Mouse (Mus musculus) skeletal muscle tissue, postnatal 0 days (tissue): ENCODE results near the gene Xlr5c. TPM values are rescaled to one million over a fixed set of nuclear protein-coding genes. Genes with fewer than 3 reads are reported as not detected.

Source experiments
- polyA plus RNA-seq: library from polyadenylated mRNA; unstranded; fragments of >200 nt; fragmentation: Nextera tagmentation; extraction: Ambion mirVana; gene quantifications from 2 replicates; pipeline ENCODE4 v1.2.1, GENCODE M21; 2015

Gene Xlr5c
- polyA plus RNA-seq, result not detected in 2 replicates

GRCm38 (mm10) chrX:73292876-73293275 is at the start of gene Xlr5c, which contains the start of gene Xlr5a:
Gene Xlr5c, minus strand, starts transcription at chrX:73292976.
Gene Xlr5a, minus strand, starts transcription at chrX:73292976.

GRCm38 (mm10) chrX:73342483-73342895 is 49.7 kb upstream of the Xlr5c start, which contains the start of gene Zfp275:
Gene Zfp275, plus strand, starts transcription at chrX:73342621.

GRCm38 (mm10) chrX:73336740-73337139 is 44.0 kb upstream of the Xlr5c start, which contains the start of gene Gm45015:
Gene Gm45015, minus strand, starts transcription at chrX:73336840.

GRCm38 (mm10) chrX:73265270-73265669 is 27.5 kb downstream of the Xlr5c start, which contains the start of gene Xlr3c:
Gene Xlr3c, minus strand, starts transcription at chrX:73265390.

GRCm38 (mm10) chrX:73242821-73243325 is 49.9 kb downstream of the Xlr5c start, which contains the start of gene Xlr4c:
Gene Xlr4c, minus strand, starts transcription at chrX:73243130.

Other genes starting within 250 kb of the Xlr5c start
- gene Pnma3, start 228.2 kb downstream of the Xlr5c start, polyA plus RNA-seq, result not detected in 2 replicates
- gene Xlr4a, start 210.5 kb downstream of the Xlr5c start, polyA plus RNA-seq, result 0.77 and 1.3 TPM in 2 replicates
- gene Xlr3a, start 195.9 kb downstream of the Xlr5c start, polyA plus RNA-seq, result 0.82 TPM in 1 of 2 replicates, not detected in the other
- gene Gm14685, start 175.9 kb downstream of the Xlr5c start, polyA plus RNA-seq, result 0.16 TPM in 1 of 2 replicates, not detected in the other
- not detected in 2 replicates for gene Xlr5b, start 144.2 kb downstream of the Xlr5c start, polyA plus RNA-seq
- gene DXBay18, start 143.5 kb downstream of the Xlr5c start, polyA plus RNA-seq, result not detected in 2 replicates
- gene Spin2d, start 116.0 kb downstream of the Xlr5c start, polyA plus RNA-seq, result not detected in 2 replicates
- 0.63 and 11.3 TPM in 2 replicates for gene Xlr3b, start 100.8 kb downstream of the Xlr5c start, polyA plus RNA-seq
- 1.3 TPM in 1 of 2 replicates, not detected in the other for gene Xlr4b, start 78.6 kb downstream of the Xlr5c start, polyA plus RNA-seq
- 13.3 and 14.3 TPM in 2 replicates for gene F8a, start 64.7 kb downstream of the Xlr5c start, polyA plus RNA-seq
- gene Xlr4c, start 49.8 kb downstream of the Xlr5c start, polyA plus RNA-seq, result 0.19 and 0.22 TPM in 2 replicates
- gene Xlr3c, start 27.6 kb downstream of the Xlr5c start, polyA plus RNA-seq, result not detected in 2 replicates
- 0.09 TPM in 1 of 2 replicates, not detected in the other for gene Xlr5a, start within 50 bp of the Xlr5c start, polyA plus RNA-seq
- gene Gm45015, start 43.9 kb upstream of the Xlr5c start, polyA plus RNA-seq, result not detected in 2 replicates
- 8.3 and 8.4 TPM in 2 replicates for gene Zfp275, start 49.6 kb upstream of the Xlr5c start, polyA plus RNA-seq
- not detected in 2 replicates for gene Gm18336, start 105.8 kb upstream of the Xlr5c start, polyA plus RNA-seq
- not detected in 2 replicates for gene Zfp92, start 118.1 kb upstream of the Xlr5c start, polyA plus RNA-seq
- gene Trex2, start 142.4 kb upstream of the Xlr5c start, polyA plus RNA-seq, result 4.8 TPM in 1 of 2 replicates, not detected in the other
- gene Haus7, start 166.1 kb upstream of the Xlr5c start, polyA plus RNA-seq, result 33.9 and 41.3 TPM in 2 replicates
- 103 and 135 TPM in 2 replicates for gene Bgn, start 190.6 kb upstream of the Xlr5c start, polyA plus RNA-seq
- gene Atp2b3, start 210.1 kb upstream of the Xlr5c start, polyA plus RNA-seq, result 3.7 and 4.4 TPM in 2 replicates